Mouse (Mus musculus): Measurements from ENCODE around the gene Sp7.

Gene Sp7

GRCm38 (mm10) chr15:102406196-102406911 is 39.4 kb upstream of the Sp7 start:
- Histone ChIP-seq H3K27me3 (ENCODE audit: insufficient read depth, low read length) (no peaks in the 10 kb centered on the region), H3K4me3 (replicated peaks; ENCODE audit: low read length) (peak overlapping the region; percentile 75)
- TF ChIP-seq NANOG (IDR thresholded peaks at IDR 0.05; ENCODE audit: borderline replicate concordance, low read length): no peak
- TF ChIP-seq POU5F1 (IDR thresholded peaks at IDR 0.05; ENCODE audit: borderline replicate concordance, low read length): no peak
- no peak for TF ChIP-seq CTCF (conservative IDR thresholded peaks at IDR 0.05; ENCODE audit: low read length)

GRCm38 (mm10) chr15:102405489-102406195 is 38.7 kb upstream of the Sp7 start, which contains the start of gene Sp1:
TSS of gene Sp1 (plus strand) at chr15:102406143.
- H3K4me1 ChIP-seq (replicated peaks; ENCODE audit: low read depth, low read length): peaks cover 79% of the 10 kb centered on the region
- no peak for TF ChIP-seq POU5F1 (IDR thresholded peaks at IDR 0.05; ENCODE audit: borderline replicate concordance, low read length)
- no peak for TF ChIP-seq NANOG (IDR thresholded peaks at IDR 0.05; ENCODE audit: borderline replicate concordance, low read length)
- no peak for TF ChIP-seq CTCF (conservative IDR thresholded peaks at IDR 0.05; ENCODE audit: low read length)
- no peaks in the 10 kb centered on the region for H3K9me3 ChIP-seq (ENCODE audit: low read length)
- H3K4me3 ChIP-seq (replicated peaks; ENCODE audit: low read length): peak within 1 kb of the TSS; percentile 88
- no peaks in the 10 kb centered on the region for H3K27me3 ChIP-seq (ENCODE audit: insufficient read depth, low read length)
- H3K36me3 ChIP-seq (ENCODE audit: insufficient read depth, low read length): peaks cover 36% of the 10 kb centered on the region

More at GRCm38 (mm10) chr15:102406196-102406911, 39.4 kb upstream of the Sp7 start:
- Histone ChIP-seq H3K36me3 (ENCODE audit: insufficient read depth, low read length) (peaks cover 41% of the 10 kb centered on the region), H3K4me1 (replicated peaks; ENCODE audit: low read depth, low read length) (peaks cover 76% of the 10 kb centered on the region), H3K9me3 (ENCODE audit: low read length) (no peaks in the 10 kb centered on the region)

- peaks cover 28% of the 10 kb centered on the region for H3K36me3 ChIP-seq (ENCODE audit: insufficient read depth, low read length)
- no peaks in the 10 kb centered on the region for H3K27me3 ChIP-seq (ENCODE audit: insufficient read depth, low read length)
- H3K9me3 ChIP-seq (ENCODE audit: low read length): no peaks in the 10 kb centered on the region
- H3K4me3 ChIP-seq (replicated peaks; ENCODE audit: low read length): peak overlapping the region; percentile 88
- peaks cover 77% of the 10 kb centered on the region for H3K4me1 ChIP-seq (replicated peaks; ENCODE audit: low read depth, low read length)
- TF ChIP-seq NANOG (IDR thresholded peaks at IDR 0.05; ENCODE audit: borderline replicate concordance, low read length): no peak
- no peak for TF ChIP-seq CTCF (conservative IDR thresholded peaks at IDR 0.05; ENCODE audit: low read length)
- TF ChIP-seq POU5F1 (IDR thresholded peaks at IDR 0.05; ENCODE audit: borderline replicate concordance, low read length): no peak
Observed at GRCm38 (mm10) chr15:102404608-102405488, 37.9 kb upstream of the Sp7 start.

- H3K9me3 ChIP-seq (ENCODE audit: low read length): no peaks in the 10 kb centered on the region
- TF ChIP-seq POU5F1 (IDR thresholded peaks at IDR 0.05; ENCODE audit: borderline replicate concordance, low read length): no peak
- H3K36me3 ChIP-seq (ENCODE audit: insufficient read depth, low read length): peaks cover 2% of the 10 kb centered on the region
- peaks cover 69% of the 10 kb centered on the region for H3K4me1 ChIP-seq (replicated peaks; ENCODE audit: low read depth, low read length)
- peak overlapping the region; percentile 17; the same call in 1 of the 2 replicates for H3K4me3 ChIP-seq (replicated peaks; ENCODE audit: low read length)
- H3K27me3 ChIP-seq (ENCODE audit: insufficient read depth, low read length): no peaks in the 10 kb centered on the region
Observed at GRCm38 (mm10) chr15:102402210-102402609, 35.2 kb upstream of the Sp7 start.

- TF ChIP-seq POU5F1 (IDR thresholded peaks at IDR 0.05; ENCODE audit: borderline replicate concordance, low read length): no peak
- TF ChIP-seq CTCF (conservative IDR thresholded peaks at IDR 0.05; ENCODE audit: low read length): no peak
- TF ChIP-seq NANOG (IDR thresholded peaks at IDR 0.05; ENCODE audit: borderline replicate concordance, low read length): peak; percentile 71
- no peaks in the 10 kb centered on the region for H3K27me3 ChIP-seq (ENCODE audit: insufficient read depth, low read length)
Observed at GRCm38 (mm10) chr15:102401278-102401677, 34.3 kb upstream of the Sp7 start.

GRCm38 (mm10) chr15:102400476-102401045 is 33.6 kb upstream of the Sp7 start:
- Histone ChIP-seq H3K27me3 (ENCODE audit: insufficient read depth, low read length) (no peaks in the 10 kb centered on the region), H3K36me3 (ENCODE audit: insufficient read depth, low read length) (no peaks in the 10 kb centered on the region), H3K4me1 (replicated peaks; ENCODE audit: low read depth, low read length) (peaks cover 81% of the 10 kb centered on the region), H3K9me3 (ENCODE audit: low read length) (no peaks in the 10 kb centered on the region), H3K4me3 (replicated peaks; ENCODE audit: low read length) (peak overlapping the region; percentile 75)
- TF ChIP-seq POU5F1 (IDR thresholded peaks at IDR 0.05; ENCODE audit: borderline replicate concordance, low read length) (no peak), NANOG (IDR thresholded peaks at IDR 0.05; ENCODE audit: borderline replicate concordance, low read length) (no peak), CTCF (conservative IDR thresholded peaks at IDR 0.05; ENCODE audit: low read length) (no peak)

More at GRCm38 (mm10) chr15:102401278-102401677, 34.3 kb upstream of the Sp7 start:
- Histone ChIP-seq H3K9me3 (ENCODE audit: low read length) (no peaks in the 10 kb centered on the region), H3K4me3 (replicated peaks; ENCODE audit: low read length) (peak overlapping the region; percentile 17), H3K36me3 (ENCODE audit: insufficient read depth, low read length) (no peaks in the 10 kb centered on the region), H3K4me1 (replicated peaks; ENCODE audit: low read depth, low read length) (peaks cover 74% of the 10 kb centered on the region)

GRCm38 (mm10) chr15:102399229-102400221 is 32.5 kb upstream of the Sp7 start:
- TF ChIP-seq NANOG (IDR thresholded peaks at IDR 0.05; ENCODE audit: borderline replicate concordance, low read length) (peak; percentile 27; the same call in 1 of the 2 replicates), POU5F1 (IDR thresholded peaks at IDR 0.05; ENCODE audit: borderline replicate concordance, low read length) (no peak), CTCF (conservative IDR thresholded peaks at IDR 0.05; ENCODE audit: low read length) (no peak)
- H3K4me1 ChIP-seq (replicated peaks; ENCODE audit: low read depth, low read length): peaks cover 88% of the 10 kb centered on the region
- H3K4me3 ChIP-seq (replicated peaks; ENCODE audit: low read length): peak overlapping the region; percentile 75
- no peaks in the 10 kb centered on the region for H3K27me3 ChIP-seq (ENCODE audit: insufficient read depth, low read length)
- H3K9me3 ChIP-seq (ENCODE audit: low read length): no peaks in the 10 kb centered on the region
- no peaks in the 10 kb centered on the region for H3K36me3 ChIP-seq (ENCODE audit: insufficient read depth, low read length)

Data from E14TG2a.4 (cell line).